Mouse (Mus musculus): ENCODE measurements around the gene Gse1. TPM values are rescaled to one million over a fixed set of nuclear protein-coding genes. Genes with fewer than 3 reads are reported as not detected.

Gse1 gene
- polyA plus RNA-seq, 1 experiment from 2014 or later, result 22.6 TPM

DNA sequence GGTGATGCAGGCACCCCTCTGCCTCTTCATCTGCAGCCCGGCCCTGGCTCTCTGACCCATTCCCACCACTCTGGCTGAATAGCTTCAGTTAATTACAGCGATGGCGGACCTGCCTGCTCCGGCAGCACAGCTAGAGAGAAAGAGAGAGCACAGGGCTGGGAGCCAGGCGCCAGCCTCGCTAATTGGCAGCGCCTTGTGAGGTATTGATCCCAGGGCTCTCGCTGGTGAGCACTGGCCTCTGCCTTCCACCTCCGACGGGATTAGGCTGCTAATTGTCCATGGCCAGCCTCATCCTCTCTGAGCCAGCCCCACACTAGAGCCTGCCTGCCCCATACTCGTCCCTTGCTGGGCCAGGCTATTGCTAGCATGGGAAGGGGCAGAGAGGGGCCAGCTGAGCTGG is 331.4 kb downstream of the Gse1 start:
- WGBS, result 3% methylated on average over 11 of the region's 11 CpGs
- peak overlapping the region; percentile 28 for H3K4me2 ChIP-seq (ENCODE audit: low read length)
- peaks cover 93% of the 10 kb centered on the region for H3K4me1 ChIP-seq (ENCODE audit: control insufficient read depth, insufficient read depth, low read length)
- ATAC-seq (peak; percentile 57), DNase-seq (ENCODE audit: low spot score) (peak; percentile 90)
- peak overlapping the region; percentile 86 for H3K27ac ChIP-seq (ENCODE audit: low read depth, low read length)
- H3K27me3 ChIP-seq (replicated peaks; ENCODE audit: control insufficient read depth, insufficient read depth, low read length), result no peaks in the 10 kb centered on the region
- H3K36me3 ChIP-seq (ENCODE audit: control insufficient read depth, insufficient read depth, low read length), result peaks cover 19% of the 10 kb centered on the region
- H3K9me3 ChIP-seq (replicated peaks; ENCODE audit: control insufficient read depth, low read length), result no peaks in the 10 kb centered on the region
- no peak overlapping the region for H3K4me3 ChIP-seq (ENCODE audit: low read depth, low read length)
- H3K9ac ChIP-seq (ENCODE audit: low read length), result peak overlapping the region; percentile 33; the same call in 1 of the 2 replicates

DNA sequence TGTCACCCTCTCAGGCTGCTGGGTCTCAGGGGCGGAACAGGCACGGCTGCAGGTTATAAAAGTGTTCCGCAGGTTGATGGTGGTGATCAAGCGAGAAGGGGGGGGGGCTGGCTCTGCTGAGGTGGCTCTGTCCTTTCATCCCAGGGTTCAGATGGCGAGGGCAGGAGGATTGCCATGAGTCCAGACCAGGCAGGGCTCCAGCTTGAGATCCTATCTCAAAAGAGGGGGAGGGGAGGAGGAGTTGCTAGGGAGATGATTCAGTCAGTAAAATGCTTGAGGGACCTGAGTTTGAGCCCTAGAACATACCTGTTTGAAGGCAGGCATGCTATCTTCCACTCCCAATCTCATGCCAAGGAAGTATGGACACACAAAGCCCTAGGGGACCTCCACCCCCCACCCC is 332.3 kb downstream of the Gse1 start:
- no peaks in the 10 kb centered on the region for H3K27me3 ChIP-seq (replicated peaks; ENCODE audit: control insufficient read depth, insufficient read depth, low read length)
- 61% methylated on average over 5 of the region's 5 CpGs for WGBS
- peak overlapping the region; percentile 86; the same call in 1 of the 2 replicates for H3K27ac ChIP-seq (ENCODE audit: low read depth, low read length)
- H3K4me1 ChIP-seq (ENCODE audit: control insufficient read depth, insufficient read depth, low read length), result peaks cover 99% of the 10 kb centered on the region
- peak overlapping the region; percentile 33; the same call in 1 of the 2 replicates for H3K9ac ChIP-seq (ENCODE audit: low read length)
- H3K36me3 ChIP-seq (ENCODE audit: control insufficient read depth, insufficient read depth, low read length), result peaks cover 18% of the 10 kb centered on the region
- ATAC-seq (no peak), DNase-seq (ENCODE audit: low spot score) (no peak)
- no peaks in the 10 kb centered on the region for H3K9me3 ChIP-seq (replicated peaks; ENCODE audit: control insufficient read depth, low read length)
- H3K4me2 ChIP-seq (ENCODE audit: low read length), result 0 out of 2 replicates have a peak overlapping the region, but pooled peaks have one; percentile 28
- H3K4me3 ChIP-seq (ENCODE audit: low read depth, low read length), result no peak overlapping the region

DNA sequence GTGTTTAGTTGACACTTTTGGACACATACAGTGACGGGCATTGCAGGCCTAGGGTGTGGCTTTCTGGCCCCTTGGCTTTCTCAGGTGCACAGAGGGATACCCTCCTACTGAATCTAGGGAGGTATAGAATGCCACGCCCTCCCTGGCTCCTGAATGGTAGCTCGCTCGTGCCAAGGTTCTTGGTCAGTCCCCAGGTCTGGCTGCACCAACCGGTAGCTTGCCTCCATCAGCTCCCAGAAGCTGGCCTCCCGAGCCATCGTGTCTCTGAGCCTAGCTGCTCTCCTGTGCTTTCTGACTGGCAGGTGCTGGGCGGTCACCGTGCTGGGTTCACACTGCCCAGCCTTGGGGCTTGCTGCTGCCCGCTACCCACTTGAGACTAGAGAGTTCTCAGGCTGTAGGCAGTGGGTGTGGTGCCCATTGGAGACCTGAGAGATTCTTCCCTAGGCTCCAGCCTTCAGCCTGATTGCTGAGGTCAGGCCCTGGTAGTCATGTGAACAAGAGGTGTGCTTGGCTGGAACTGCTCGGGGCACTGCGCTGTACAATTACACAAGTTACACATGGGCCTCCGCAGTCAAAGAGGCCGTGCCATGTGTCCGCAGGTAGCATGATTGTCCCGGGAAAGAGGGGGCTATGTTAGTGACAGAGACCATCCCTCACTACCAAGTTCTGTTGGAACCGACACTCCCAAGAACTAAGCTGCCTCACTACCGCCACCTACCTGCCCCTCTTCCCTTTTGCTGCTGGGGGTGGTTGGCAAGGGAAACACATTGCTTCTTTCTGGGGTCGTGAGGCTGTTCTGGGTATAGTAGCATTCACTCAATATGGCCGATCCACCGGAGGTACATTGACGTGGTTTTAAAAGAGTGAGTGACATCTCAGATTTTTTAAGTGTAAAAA is 333.5 kb downstream of the Gse1 start:
- no peak overlapping the region for H3K4me3 ChIP-seq (ENCODE audit: low read depth, low read length)
- H3K9ac ChIP-seq (ENCODE audit: low read length), result no peak overlapping the region
- peaks cover 97% of the 10 kb centered on the region for H3K4me1 ChIP-seq (ENCODE audit: control insufficient read depth, insufficient read depth, low read length)
- peaks cover 24% of the 10 kb centered on the region for H3K36me3 ChIP-seq (ENCODE audit: control insufficient read depth, insufficient read depth, low read length)
- no peak for DNase-seq (ENCODE audit: low spot score)
- WGBS, result 80% methylated on average over 22 of the region's 22 CpGs
- no peak overlapping the region for H3K4me2 ChIP-seq (ENCODE audit: low read length)
- H3K27ac ChIP-seq (ENCODE audit: low read depth, low read length), result peak overlapping the region; percentile 86
- H3K9me3 ChIP-seq (replicated peaks; ENCODE audit: control insufficient read depth, low read length), result no peaks in the 10 kb centered on the region
- no peak for ATAC-seq
- H3K27me3 ChIP-seq (replicated peaks; ENCODE audit: control insufficient read depth, insufficient read depth, low read length), result no peaks in the 10 kb centered on the region

DNA sequence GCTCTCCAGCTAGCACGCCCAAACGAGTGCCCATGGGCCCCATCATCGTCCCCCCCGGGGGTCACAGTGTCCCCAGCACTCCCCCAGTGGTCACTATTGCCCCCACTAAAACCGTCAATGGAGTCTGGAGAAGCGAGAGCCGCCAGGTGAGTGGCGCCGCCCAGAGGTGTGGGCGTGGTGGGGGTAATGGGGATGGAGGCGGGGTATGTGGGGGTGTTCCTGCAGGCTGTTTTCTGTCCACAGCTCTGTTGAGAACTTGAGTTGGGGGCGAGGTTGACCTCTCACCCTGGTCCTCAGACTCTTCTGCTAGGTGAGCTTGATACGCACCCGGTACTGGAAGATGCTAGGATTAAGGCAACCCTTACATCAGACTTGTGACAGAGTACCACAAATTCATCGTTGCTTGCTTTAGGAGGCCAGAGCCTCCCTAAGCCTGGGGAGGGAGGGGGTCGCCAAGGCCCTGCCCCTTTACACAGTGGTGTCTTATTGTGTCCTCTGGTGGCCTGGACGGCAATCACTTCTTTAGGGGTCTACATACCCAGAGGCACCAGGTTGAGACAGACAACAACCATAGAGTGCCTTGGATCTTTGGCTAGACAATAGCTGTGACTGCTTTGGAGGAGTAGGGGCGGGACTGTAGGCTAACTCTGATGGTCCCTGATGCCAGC is 334.6 kb downstream of the Gse1 start:
- ATAC-seq (no peak), DNase-seq (ENCODE audit: low spot score) (no peak)
- no peak overlapping the region for H3K4me2 ChIP-seq (ENCODE audit: low read length)
- no peaks in the 10 kb centered on the region for H3K27me3 ChIP-seq (replicated peaks; ENCODE audit: control insufficient read depth, insufficient read depth, low read length)
- peaks cover 90% of the 10 kb centered on the region for H3K4me1 ChIP-seq (ENCODE audit: control insufficient read depth, insufficient read depth, low read length)
- H3K27ac ChIP-seq (ENCODE audit: low read depth, low read length), result peak overlapping the region; percentile 86
- peak overlapping the region; percentile 32; the same call in 1 of the 2 replicates for H3K9ac ChIP-seq (ENCODE audit: low read length)
- 68% methylated on average over 18 of the region's 18 CpGs for WGBS
- H3K4me3 ChIP-seq (ENCODE audit: low read depth, low read length), result no peak overlapping the region
- H3K9me3 ChIP-seq (replicated peaks; ENCODE audit: control insufficient read depth, low read length), result no peaks in the 10 kb centered on the region
- peaks cover 34% of the 10 kb centered on the region for H3K36me3 ChIP-seq (ENCODE audit: control insufficient read depth, insufficient read depth, low read length)

DNA sequence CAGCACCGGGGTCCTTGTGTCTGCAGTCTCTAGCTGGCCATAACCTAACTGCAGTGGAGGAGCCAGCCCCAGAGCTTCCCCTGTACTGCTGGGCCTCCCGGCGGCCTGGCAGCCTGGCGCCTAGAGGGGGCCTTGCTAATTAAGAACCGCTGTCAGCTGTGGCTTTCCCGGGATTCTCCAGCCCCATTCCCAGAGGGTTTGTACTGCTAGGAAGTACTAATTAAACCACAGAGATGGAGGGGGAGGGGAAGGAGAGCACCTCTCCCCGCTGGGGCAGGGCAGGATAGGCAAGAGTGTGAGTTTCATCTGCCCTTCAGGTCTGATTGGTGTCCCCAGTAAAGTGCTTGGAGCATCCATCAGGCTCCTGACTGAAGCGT is 335.1 kb downstream of the Gse1 start:
- WGBS, result 4% methylated on average over 8 of the region's 8 CpGs
- peak; percentile 86 for DNase-seq (ENCODE audit: low spot score)
- H3K4me3 ChIP-seq (ENCODE audit: low read depth, low read length), result no peak overlapping the region

DNA sequence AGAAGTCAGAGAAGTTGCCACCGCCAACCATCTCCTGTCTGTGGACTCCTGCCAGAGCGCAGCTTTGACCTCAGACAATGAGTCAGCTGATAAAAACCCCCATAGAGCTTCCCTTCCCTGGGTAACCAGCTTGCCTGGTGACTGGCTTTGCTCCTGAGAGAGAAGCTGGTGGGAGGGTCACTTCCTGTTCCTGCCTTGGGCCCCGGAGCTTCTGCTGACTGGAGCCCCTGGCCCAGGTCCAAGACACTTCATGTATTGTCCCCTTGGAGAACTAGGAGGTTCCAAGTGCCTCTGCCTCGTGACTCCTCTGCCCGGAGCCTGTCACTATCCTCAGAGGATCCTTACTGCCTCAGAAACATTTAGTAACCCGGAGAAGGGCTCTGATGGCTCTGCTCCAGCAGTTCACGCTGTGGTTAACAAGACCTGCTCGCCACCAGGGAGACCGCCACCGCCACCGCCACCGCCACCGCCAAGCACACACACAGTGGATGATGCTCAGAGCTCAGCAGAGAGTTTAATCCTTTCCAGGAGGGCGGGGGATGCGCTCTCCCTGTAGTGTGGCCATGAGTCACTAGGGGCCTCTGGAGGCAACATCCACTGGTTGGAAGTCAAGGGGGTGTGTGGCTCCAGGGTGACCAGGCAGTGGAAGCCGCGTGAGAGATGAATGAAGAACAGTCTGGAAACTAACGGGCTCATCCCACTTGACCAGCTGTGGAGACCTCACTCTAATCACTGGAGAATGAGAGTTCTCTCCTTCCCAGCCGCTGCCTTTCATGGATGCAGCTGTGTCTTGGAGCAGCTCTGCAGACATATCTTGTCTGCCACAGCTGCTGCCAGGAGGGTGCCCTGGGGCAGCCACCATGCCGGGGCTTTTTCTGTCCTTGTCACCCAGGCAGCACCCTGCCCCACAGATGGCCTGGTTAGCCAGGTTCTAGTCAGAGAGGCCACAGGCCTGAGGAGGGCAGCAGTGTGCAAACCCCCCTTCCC is 335.9 kb downstream of the Gse1 start:
- H3K27me3 ChIP-seq (replicated peaks; ENCODE audit: control insufficient read depth, insufficient read depth, low read length), result no peaks in the 10 kb centered on the region
- peaks cover 45% of the 10 kb centered on the region for H3K36me3 ChIP-seq (ENCODE audit: control insufficient read depth, insufficient read depth, low read length)
- no peak overlapping the region for H3K4me3 ChIP-seq (ENCODE audit: low read depth, low read length)
- H3K9me3 ChIP-seq (replicated peaks; ENCODE audit: control insufficient read depth, low read length), result no peaks in the 10 kb centered on the region
- H3K4me1 ChIP-seq (ENCODE audit: control insufficient read depth, insufficient read depth, low read length), result peaks cover 76% of the 10 kb centered on the region
- peak overlapping the region; percentile 32; the same call in 1 of the 2 replicates for H3K9ac ChIP-seq (ENCODE audit: low read length)
- peak; percentile 13; the same call in 1 of the 2 replicates for ATAC-seq
- H3K27ac ChIP-seq (ENCODE audit: low read depth, low read length), result peak overlapping the region; percentile 86
- DNase-seq (ENCODE audit: low spot score), result peak; percentile 72
- 14% methylated on average over 20 of the region's 20 CpGs for WGBS
- peak overlapping the region; percentile 14; the same call in 1 of the 2 replicates for H3K4me2 ChIP-seq (ENCODE audit: low read length)

More for the DNA sequence above, 335.1 kb downstream of the Gse1 start:
- H3K9me3 ChIP-seq (replicated peaks; ENCODE audit: control insufficient read depth, low read length), result no peaks in the 10 kb centered on the region
- peak; percentile 27 for ATAC-seq
- H3K9ac ChIP-seq (ENCODE audit: low read length), result peak overlapping the region; percentile 32; the same call in 1 of the 2 replicates
- H3K27me3 ChIP-seq (replicated peaks; ENCODE audit: control insufficient read depth, insufficient read depth, low read length), result no peaks in the 10 kb centered on the region
- peaks cover 39% of the 10 kb centered on the region for H3K36me3 ChIP-seq (ENCODE audit: control insufficient read depth, insufficient read depth, low read length)
- peak overlapping the region; percentile 86 for H3K27ac ChIP-seq (ENCODE audit: low read depth, low read length)
- peaks cover 84% of the 10 kb centered on the region for H3K4me1 ChIP-seq (ENCODE audit: control insufficient read depth, insufficient read depth, low read length)
- peak overlapping the region; percentile 14; the same call in 1 of the 2 replicates for H3K4me2 ChIP-seq (ENCODE audit: low read length)

DNA sequence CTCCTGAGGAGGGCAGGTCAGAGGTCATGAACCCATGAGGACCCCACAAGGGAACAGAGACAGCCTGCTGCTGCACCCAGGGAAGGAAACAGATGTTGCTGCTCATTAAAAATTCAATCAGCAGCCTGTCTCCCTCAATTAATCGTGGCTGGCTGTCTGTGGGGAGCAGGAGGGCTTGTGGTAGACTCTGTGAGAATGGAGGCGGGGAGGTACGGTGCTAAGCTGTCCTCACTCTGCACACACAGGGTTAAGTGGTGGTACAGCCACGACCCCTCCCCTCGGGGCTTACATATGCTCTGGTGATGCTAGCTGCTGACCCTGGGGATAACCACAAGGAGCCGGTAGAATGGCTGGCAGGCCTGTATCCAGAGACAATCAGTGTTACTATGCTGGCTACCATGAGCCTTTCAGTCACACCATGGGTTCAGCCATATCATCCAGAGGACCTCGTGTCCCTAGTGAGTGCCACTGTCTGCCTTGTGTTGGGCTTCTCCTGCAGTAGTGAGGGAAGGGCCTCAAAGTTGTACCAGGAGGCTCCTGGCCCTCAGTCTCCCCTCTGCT is 337.0 kb downstream of the Gse1 start:
- peak; percentile 22 for ATAC-seq
- H3K4me1 ChIP-seq (ENCODE audit: control insufficient read depth, insufficient read depth, low read length), result peaks cover 66% of the 10 kb centered on the region
- peak overlapping the region; percentile 29; the same call in 1 of the 2 replicates for H3K9ac ChIP-seq (ENCODE audit: low read length)

DNA sequence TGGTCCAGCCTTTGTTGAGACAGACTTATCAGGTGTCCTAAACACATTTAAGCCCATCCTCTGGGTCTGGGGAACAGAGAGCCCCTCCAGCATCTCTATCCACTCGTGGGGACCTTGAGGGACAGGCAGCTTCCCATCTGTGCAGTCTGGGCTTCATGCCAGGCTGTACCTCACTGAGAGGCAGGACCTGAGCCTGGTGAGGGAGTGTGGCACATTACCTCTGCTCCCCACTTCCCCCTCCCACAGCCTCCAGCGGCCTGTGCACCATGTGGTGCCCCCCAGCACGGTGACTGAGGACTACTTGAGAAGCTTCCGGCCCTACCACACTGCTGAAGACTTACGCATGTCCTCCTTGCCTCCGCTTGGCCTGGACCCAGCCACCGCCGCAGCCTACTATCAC is 338.4 kb downstream of the Gse1 start:
- Histone ChIP-seq H3K27ac (ENCODE audit: low read depth, low read length) (peak overlapping the region; percentile 58; the same call in 1 of the 2 replicates), H3K36me3 (ENCODE audit: control insufficient read depth, insufficient read depth, low read length) (peaks cover 66% of the 10 kb centered on the region), H3K27me3 (replicated peaks; ENCODE audit: control insufficient read depth, insufficient read depth, low read length) (no peaks in the 10 kb centered on the region), H3K4me1 (ENCODE audit: control insufficient read depth, insufficient read depth, low read length) (peaks cover 51% of the 10 kb centered on the region), H3K9ac (ENCODE audit: low read length) (peak overlapping the region; percentile 17; the same call in 1 of the 2 replicates), H3K4me2 (ENCODE audit: low read length) (no peak overlapping the region), H3K4me3 (ENCODE audit: low read depth, low read length) (no peak overlapping the region), H3K9me3 (replicated peaks; ENCODE audit: control insufficient read depth, low read length) (no peaks in the 10 kb centered on the region)
- DNase-seq (ENCODE audit: low spot score) (peak; percentile 72), ATAC-seq (no peak)
- WGBS, result 60% methylated on average over 8 of the region's 8 CpGs

More for the DNA sequence above, 337.0 kb downstream of the Gse1 start:
- WGBS, result 9% methylated on average over 7 of the region's 7 CpGs
- Histone ChIP-seq H3K4me3 (ENCODE audit: low read depth, low read length) (no peak overlapping the region), H3K27ac (ENCODE audit: low read depth, low read length) (peak overlapping the region; percentile 76), H3K27me3 (replicated peaks; ENCODE audit: control insufficient read depth, insufficient read depth, low read length) (no peaks in the 10 kb centered on the region), H3K4me2 (ENCODE audit: low read length) (no peak overlapping the region), H3K9me3 (replicated peaks; ENCODE audit: control insufficient read depth, low read length) (no peaks in the 10 kb centered on the region), H3K36me3 (ENCODE audit: control insufficient read depth, insufficient read depth, low read length) (peaks cover 56% of the 10 kb centered on the region)
- peak; percentile 67 for DNase-seq (ENCODE audit: low spot score)
